Mouse (Mus musculus) frontal cortex, postnatal 14 days (tissue): Measurements from ENCODE around the gene Kbtbd6.

Source experiments
- DNase-seq, 2 experiments: peaks; one replicate each; pipeline ENCODE4 v3.0.0; 2022; ENCODE audit warnings: low spot score in 2 of 2

Kbtbd6 gene

GRCm38 (mm10) chr14:79481339-79482151 lies 29.9 kb downstream of the Kbtbd6 start, which contains the start of gene Wbp4:
TSS of gene Wbp4 (minus strand) at chr14:79481520.
- DNase-seq = peak; percentile 92 to 97

DNA sequence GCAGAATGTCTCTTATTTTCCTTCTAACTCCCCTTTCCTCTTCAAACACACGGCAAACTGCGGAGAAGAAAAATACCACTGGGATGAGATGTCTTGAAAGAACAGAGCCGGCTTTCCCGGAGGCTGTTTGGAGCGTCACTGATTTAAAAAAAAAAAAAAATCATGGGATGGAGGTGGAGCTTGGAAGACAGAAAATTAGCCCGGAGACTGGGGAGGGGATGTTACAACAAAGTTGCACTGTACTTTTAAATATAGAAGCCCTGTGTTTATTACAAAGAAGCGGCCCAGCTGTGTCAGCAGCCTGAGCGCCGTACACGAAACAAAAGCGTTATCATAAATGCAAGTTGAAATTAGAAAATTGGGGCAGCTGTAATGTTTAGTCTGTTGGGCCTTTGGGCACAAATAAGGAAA lies 30.6 kb downstream of the Kbtbd6 start:
- DNase-seq = no peak

- DNase-seq = no peak
Measured at GRCm38 (mm10) chr14:79482747-79483355, 31.2 kb downstream of the Kbtbd6 start.

- no peak for DNase-seq
Measured at GRCm38 (mm10) chr14:79483611-79484120, 32.0 kb downstream of the Kbtbd6 start.

- no peak for DNase-seq
Measured at GRCm38 (mm10) chr14:79486617-79486992, 35.0 kb downstream of the Kbtbd6 start.

DNA sequence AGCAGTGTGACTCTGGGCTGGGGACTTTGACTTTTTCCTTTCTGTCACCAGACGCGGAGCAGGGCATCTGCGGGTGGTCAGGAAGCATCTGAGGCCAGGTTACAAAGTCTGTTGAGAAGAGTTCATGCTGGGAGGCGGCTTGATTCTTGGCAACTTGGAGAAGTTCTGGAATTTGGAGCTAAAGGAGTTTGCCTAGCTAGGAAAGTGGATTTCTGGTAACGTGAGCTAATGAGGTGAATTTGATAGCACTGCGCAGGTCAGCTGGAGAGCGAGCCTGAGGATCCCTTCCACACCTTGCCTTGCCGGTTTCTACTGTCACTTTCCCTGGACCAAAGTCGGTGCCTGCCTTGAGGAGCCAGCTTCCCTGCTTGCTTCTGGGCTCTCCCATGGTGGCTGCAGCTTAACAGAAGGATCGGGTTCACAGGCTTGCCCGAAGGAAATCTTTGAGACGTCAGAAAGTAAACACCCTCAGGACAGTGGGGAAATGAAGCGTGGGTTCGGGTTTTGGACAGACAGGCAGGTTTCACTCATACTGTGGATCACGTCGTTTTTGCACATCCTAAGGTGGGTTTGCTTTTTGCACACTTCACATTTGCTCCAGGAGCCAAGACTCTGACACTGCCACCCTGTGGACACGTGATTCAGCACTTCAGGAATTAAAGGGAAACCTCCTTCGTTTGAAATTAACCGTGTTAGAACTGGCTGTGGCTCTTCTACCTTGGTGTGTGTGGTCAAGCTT lies 35.5 kb downstream of the Kbtbd6 start:
- no peak for DNase-seq

DNA sequence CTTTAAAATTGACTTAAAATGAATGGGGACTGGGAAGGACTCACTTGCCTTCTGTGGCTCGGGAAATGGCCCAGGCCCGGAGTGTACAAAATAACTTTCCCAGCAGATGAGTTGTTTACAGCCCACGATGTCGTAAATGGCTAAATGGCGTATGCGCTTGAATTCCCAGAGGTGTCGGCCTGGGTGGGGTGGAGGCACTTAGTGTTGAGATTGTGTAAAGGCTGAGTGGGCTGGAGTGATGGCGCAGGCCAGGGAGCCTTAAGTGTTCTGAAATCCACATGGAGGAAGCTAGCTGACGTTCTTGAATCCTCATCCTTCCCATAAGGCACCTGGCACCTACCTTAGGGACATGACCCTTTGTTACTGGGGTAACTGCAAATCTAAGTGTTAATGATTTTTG lies 36.9 kb downstream of the Kbtbd6 start:
- no peak for DNase-seq

DNA sequence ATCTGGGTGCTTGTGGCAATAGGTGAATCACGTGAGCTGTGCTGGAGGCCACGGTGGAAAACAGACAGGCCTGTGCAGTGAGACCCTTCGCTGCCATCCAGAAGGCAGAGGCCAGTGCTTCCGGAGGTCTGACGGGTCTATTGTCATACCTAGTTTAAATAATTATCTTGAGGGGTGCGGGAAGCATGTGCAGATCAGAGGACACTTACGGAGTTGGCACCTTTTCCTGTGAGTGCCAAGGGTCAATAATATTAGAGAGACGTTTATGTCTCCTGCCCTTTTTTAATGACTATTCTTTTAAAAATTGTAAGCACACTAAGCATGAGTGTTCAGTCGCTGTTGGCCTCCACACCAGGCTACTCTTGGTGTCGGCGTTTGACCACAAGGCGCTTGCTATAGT lies 37.5 kb downstream of the Kbtbd6 start:
- no peak for DNase-seq

DNA sequence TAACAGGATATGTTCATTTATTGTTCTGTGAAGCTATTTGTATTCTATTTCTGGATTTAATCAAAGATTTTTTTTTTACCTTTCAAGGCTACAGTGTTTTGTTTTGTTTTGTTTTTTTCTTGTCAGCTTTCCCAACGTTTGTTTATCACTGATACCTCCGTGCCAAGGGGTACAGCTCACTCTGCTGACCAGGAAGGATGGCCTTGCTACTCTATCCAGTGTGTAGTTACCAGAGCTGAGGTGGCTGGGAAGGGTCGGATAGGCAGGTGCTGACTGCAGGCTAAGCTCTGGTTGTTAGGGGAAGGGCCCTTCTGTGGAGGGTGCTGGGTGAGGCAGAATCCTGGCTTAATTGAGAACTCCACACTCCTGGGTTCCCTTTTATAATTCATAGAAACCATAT lies 38.6 kb downstream of the Kbtbd6 start:
- DNase-seq = no peak

DNA sequence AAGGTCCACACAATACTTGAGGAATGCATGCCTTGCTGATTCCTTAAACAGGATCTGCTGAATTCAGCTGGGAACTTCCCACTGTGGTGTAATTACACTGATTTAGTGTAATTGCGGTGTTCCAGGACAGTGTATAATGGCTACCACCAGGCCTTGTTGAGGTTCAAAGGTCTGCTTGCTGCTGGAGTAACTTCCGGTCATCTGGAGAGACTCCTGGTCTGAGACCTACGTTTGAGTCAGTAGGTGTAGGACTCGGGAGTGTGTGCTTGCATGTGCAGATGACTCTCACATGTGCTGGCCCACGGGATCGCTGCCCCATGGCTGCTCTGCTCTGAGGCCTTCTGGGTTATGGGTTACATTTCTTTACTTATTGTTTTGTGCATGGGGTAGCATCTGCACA lies 42.7 kb downstream of the Kbtbd6 start:
- DNase-seq = no peak

GRCm38 (mm10) chr14:79499326-79499725 lies 47.7 kb downstream of the Kbtbd6 start:
- no peak for DNase-seq

DNA sequence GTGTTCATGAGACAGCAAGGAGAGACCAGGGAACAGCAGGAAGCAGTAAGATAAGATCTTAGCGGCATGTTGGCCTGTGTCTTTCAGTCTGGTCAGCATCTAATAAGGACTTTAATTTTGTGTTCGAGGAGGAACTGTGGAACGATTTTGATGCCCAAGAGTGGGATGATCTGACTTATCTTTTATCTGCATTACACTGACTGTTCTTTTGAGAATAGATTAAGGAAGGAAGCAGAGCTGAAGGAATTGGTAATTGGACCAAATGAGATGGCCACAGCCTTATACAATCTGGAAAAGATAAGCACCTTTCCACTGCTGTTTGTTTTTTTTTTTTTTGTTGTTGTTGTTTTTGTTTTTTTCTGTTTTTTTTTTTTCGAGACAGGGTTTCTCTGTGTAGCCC lies 49.1 kb downstream of the Kbtbd6 start:
- DNase-seq = no peak

GRCm38 (mm10) chr14:79503371-79504075 lies 51.9 kb downstream of the Kbtbd6 start:
- no peak for DNase-seq
